Mouse (Mus musculus) activated CD4-positive, CD25-positive, alpha-beta regulatory T cell, adult 4 months (primary cell): Measurements from ENCODE around the gene Rabep1. TPM values are rescaled to one million over a fixed set of nuclear protein-coding genes. Genes with fewer than 3 reads are reported as not detected.
"Not testable (repeated sequence)": the region's sequence is repeated elsewhere in the genome, so short reads cannot be mapped to it uniquely, and the experiment has no call there.

ENCODE experiments used
- ATAC-seq: one replicate; pipeline ENCODE4 v1.8.0; 2017
- polyA plus RNA-seq, 2 experiments: library from polyadenylated mRNA; unstranded; fragments of 100-300 nt; shearing (Covaris generic); gene quantifications; one replicate each; pipeline ENCODE4 v1.2.1; 2017

The Rabep1 gene
- polyA plus RNA-seq, 2 experiments from 2014 or later, result 9.4 to 10.8 TPM

DNA sequence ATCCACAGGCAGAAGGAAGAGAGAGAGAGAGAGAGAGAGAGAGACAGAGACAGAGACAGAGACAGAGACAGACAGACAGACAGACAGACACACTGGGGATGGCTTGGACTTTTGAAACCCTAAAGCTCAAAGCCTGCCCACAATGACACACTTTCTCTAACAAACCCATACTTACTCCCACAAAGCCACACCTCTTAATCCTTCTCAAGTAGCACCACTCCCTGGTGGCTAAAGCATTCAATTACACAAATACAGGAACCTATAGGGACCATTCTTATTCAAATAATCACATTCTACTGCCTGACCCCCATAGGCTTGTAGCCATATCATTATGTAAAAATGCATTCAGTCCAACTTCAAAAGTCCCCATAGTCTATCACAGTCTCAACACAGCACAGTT is 11.2 kb upstream of the Rabep1 start:
- ATAC-seq, result no peak

GRCm38 (mm10) chr11:70833831-70834230 is 10.7 kb upstream of the Rabep1 start:
- no peak for ATAC-seq

GRCm38 (mm10) chr11:70835381-70835831 is 9.2 kb upstream of the Rabep1 start:
- ATAC-seq, result no peak

- no peak for ATAC-seq
Measured at GRCm38 (mm10) chr11:70837031-70837430, 7.5 kb upstream of the Rabep1 start.

DNA sequence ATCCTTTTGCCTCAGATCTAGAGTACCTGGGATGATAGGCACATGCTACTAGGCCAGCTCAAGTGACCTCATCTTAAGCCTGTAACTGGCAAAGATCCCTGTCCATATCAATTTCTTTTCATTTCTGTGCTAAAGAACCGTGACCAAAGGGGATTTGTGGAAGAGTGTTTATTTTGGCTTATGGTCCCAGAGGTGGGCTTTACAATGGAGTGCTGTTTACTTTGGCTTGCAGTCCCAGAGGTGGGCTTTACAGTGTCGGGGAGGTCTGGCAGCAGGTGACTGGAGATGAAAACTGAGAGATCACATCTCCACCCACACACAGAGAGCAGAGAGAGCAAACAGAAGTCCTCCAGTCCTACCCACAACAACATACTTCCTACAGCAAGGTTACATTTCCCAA is 6.0 kb upstream of the Rabep1 start:
- no peak for ATAC-seq

DNA sequence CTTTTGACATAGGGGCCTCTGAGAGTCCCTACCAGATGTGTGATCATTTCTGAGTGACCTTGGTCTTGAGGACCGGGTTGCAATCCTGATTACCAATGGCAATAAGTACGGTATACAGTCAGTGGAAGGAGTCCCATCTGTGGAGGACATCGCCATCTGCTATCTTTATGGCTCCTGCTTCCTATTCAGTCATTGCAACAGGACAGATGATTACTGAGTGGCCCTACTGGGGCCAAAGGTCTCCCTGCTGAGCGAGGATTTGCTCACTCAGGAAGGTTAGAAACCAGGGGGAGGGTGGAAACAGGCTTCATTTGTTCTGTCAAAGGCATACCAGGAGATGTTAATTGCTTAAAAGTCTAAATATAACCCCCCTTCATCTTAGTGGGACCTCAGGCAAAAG is 1.6 kb upstream of the Rabep1 start:
- no peak for ATAC-seq

GRCm38 (mm10) chr11:70843701-70844551 is 652 bp upstream of the Rabep1 start:
- ATAC-seq, result no peak

DNA sequence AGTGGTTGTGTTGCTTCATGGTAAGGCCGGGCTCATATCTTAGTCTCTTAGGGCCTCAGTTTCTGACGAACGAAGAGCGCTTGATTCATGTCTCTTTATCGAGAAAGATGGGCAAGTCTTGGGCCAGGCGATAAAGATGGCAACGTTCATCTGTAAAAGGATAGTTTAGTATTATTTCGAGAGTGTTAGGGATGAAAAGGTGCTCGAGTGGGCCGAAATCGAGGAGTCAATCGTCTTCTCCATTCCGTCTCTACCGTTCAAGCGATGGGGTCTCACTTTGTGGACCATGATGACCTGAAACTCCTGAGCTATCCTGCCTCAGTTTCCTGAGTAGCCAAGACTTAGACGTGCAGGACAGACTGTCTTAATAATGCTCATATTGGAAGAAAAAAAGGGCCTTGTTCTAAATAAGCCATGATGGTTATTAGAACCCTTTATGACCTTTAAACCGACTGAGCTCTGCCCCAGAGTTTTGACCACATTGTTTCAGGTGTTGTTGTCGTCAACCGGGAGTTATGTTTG is 940 bp downstream of the Rabep1 start:
- no peak for ATAC-seq

GRCm38 (mm10) chr11:70846029-70846428 is 1.5 kb downstream of the Rabep1 start:
- ATAC-seq, result no peak

DNA sequence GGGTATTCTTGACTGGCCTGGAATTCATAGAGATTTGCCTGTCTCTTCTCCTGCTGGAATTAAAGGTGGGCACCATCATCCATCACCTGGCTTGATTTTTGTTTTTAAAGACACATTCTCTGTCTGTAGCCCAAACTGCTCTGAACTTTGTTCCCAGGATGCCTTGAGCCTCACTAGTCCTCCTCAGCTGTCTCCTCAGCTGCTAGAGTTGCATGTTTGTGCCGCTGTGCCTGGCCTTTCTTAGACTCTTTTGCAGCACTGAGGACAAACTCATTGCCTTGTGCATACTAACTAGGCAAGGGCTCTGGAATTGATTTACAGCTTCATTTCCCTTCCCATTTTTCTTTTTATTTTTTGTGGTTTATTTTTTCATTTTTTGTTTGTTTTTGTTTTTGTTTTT is 15.8 kb downstream of the Rabep1 start:
- ATAC-seq, result no peak

DNA sequence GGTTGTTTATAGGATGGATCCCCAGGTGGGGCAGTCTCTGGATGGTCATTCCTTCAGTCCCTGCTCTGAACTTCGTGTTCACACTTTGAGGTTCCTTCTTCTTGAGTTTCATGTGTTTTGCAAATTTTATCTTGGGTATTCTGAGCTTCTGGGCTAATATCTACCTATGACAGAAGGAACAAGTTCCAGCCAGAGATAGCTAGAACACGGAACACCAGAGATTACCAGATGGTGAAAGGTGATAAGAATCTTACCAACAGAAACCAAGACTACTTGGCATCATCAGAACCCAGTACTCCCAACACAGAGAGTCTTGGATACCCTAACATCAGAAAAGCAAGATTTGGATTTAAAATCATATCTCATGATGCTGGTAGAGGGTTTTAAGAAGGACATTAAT is 18.6 kb downstream of the Rabep1 start:
- ATAC-seq, result not testable (repeated sequence)

DNA sequence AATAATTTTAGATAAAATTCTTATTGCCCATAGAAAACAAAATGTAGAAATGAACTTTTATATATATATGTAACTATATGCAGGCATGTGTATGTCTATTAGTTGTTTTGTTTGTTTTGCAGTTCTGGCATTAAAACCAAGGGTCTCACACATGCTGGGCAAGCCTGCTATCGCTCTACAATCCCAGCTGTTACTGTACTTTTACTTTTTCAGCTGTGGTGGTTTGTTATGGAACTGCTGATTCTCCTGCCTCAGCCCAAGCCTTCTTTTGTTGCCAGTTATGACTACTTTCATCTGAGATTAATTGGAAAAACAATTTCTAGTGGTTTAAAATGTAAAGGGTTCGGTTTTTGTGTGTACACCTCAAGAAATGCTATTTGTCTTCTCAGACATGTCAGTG is 20.6 kb downstream of the Rabep1 start:
- ATAC-seq, result no peak

GRCm38 (mm10) chr11:70869263-70869662 is 24.7 kb downstream of the Rabep1 start:
- ATAC-seq, result no peak

DNA sequence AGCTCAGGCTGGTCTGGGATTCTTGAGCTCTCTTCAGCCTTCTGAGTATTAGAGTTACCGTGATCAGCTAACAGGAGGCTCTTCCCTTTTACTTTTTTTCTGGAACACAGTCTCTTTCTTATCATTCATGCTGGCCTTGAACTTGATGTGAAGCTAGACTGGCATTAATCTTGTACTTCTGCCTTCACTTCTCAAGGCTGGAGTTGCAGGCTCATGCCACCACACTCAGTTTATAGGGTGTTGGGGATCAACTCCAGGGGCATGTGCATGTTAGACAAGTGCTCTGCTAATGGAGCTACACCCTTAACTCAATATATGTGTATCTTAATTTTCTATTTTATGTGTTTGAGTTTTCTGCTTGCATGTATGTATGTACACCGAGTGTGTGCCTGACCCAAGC is 25.2 kb downstream of the Rabep1 start:
- no peak for ATAC-seq

- no peak for ATAC-seq
Measured at GRCm38 (mm10) chr11:70870407-70870806, 25.8 kb downstream of the Rabep1 start.

DNA sequence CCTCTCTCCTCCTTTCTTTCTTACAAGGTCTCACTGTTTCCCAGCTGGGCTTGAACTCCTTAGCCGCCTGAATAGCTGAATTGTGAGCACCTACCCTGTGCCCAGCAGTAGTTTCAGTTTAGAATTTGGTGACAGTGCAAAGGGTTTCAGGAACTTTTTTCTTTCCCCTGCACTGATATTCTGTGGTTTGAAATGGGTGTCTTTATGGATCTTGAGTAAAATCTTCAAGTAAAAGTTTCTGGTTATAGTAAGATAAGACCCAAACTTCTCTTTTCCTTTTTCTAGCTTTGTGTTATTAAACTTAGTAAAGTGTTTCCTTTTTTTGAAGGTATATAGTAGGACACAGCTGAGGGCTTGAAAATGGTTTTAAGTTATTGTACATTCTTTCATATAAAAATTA is 26.5 kb downstream of the Rabep1 start:
- ATAC-seq, result no peak

- no peak for ATAC-seq
Measured at GRCm38 (mm10) chr11:70871766-70872330, 27.3 kb downstream of the Rabep1 start.

- no peak for ATAC-seq
Measured at GRCm38 (mm10) chr11:70873846-70874613, 29.5 kb downstream of the Rabep1 start.

GRCm38 (mm10) chr11:70877670-70878069 is 33.1 kb downstream of the Rabep1 start:
- ATAC-seq, result no peak

- ATAC-seq, result no peak
Measured at GRCm38 (mm10) chr11:70882905-70883430, 38.4 kb downstream of the Rabep1 start.

GRCm38 (mm10) chr11:70890643-70891042 is 46.1 kb downstream of the Rabep1 start:
- no peak for ATAC-seq

DNA sequence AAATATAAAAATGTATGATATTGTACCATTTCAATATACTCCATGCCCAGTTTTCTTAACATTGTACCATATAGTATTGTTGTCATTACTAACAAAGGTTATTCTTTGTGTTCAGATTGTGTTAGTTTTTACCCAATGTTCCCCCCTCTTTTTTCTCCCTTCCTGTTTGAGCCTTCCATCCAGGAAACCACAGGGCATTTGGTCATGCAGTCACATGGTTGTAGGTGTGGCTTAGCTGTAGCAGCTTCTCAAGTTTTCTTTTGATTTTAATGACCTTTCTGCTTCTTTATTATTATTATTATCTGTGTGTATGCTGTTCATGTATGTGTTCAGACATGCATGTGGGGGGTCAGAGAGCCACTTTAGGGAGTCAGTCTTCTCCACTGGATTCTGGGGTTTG is 47.0 kb downstream of the Rabep1 start:
- ATAC-seq, result no peak

DNA sequence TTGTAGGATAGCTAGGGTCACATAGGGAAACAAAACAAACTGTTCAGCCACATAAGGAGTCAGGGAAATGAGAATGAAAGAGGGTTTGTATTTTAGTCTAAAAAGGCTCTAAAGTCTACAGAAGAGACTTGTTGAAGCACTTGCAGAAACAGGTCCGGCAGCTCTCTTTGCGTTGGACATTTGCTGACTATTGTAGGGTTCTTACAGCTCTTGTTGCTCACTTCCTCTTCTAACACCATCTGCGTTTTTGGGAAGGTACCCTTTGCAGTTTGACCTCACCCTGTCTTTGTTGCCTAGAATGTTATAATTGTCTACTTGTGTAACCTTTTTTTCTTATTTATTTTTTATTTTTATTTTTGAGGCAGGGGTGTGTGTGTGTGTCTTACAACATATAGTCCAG is 53.1 kb downstream of the Rabep1 start:
- no peak for ATAC-seq
